Mouse (Mus musculus) liver, embryonic 14.5 days (tissue): ENCODE measurements at regions not wholly inside any gene's neighbourhood (a gene's known extent, or its start where the extent isn't known, plus 50 kb on each side); places are given as distances from the start of the nearest gene placed in this dataset.

Source experiments
- CTCF ChIP-seq: IDR thresholded peaks from 2 replicates; pipeline ENCODE4 v1.5.1; 2016; ENCODE audit warnings: antibody characterized with exemption, low read depth, control low read depth
- EP300 ChIP-seq: IDR thresholded peaks from 2 replicates; pipeline ENCODE4 v1.6.1; 2016; ENCODE audit warnings: antibody characterized with exemption, low read depth

DNA sequence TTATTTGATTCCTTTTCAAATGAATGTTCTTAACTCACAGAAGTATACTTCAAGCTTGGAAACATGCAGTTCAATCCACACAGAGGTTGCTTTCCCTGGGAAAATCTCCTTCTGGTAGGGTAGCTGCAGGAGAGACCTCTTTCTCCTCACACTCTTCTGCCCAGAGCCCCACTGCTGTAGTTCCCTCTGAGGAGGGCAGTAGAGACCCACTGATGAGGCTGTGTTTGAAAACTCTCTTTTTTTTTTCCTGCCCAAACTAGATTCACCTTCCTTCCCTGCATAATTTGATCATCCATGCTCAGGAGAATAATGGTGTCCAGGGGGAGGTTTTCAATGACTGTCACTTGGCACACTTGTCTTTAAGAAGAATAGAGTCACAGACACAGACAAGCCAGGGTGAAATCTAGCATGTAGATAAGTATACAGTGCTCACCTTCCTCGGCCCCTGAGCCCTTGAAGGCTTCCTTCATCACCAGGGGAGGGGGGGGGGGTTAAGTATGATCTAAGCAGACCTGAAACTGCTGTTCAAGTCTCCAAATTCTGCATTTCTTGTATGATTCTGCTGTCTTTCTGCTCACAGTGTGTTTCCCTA, 457.3 kb upstream of the Nrsn1 start:
- TF ChIP-seq CTCF (no peak), EP300 (no peak)
